Mouse (Mus musculus): ENCODE measurements around the gene Dcaf12l1. TPM values are rescaled to one million over a fixed set of nuclear protein-coding genes. Genes with fewer than 3 reads are reported as not detected.

Dcaf12l1 gene
- not detected for polyA plus RNA-seq (2012; fragmentation: generic; extraction: Trizol)

GRCm38 (mm10) chrX:44789761-44790411 is at the start of gene Dcaf12l1:
Gene Dcaf12l1 (minus strand): TSS chrX:44790197.

